Mouse (Mus musculus): ENCODE results near the gene Rab42. TPM values are rescaled to one million over a fixed set of nuclear protein-coding genes. Genes with fewer than 3 reads are reported as not detected.

Rab42 gene
- not detected for polyA plus RNA-seq (2015; fragmentation: Illumina TruSeq; extraction: RNeasy Lipid Tissue Mini Kit (QIAGEN cat#74804); ENCODE audit: insufficient read depth, low read depth, low replicate concordance)

DNA sequence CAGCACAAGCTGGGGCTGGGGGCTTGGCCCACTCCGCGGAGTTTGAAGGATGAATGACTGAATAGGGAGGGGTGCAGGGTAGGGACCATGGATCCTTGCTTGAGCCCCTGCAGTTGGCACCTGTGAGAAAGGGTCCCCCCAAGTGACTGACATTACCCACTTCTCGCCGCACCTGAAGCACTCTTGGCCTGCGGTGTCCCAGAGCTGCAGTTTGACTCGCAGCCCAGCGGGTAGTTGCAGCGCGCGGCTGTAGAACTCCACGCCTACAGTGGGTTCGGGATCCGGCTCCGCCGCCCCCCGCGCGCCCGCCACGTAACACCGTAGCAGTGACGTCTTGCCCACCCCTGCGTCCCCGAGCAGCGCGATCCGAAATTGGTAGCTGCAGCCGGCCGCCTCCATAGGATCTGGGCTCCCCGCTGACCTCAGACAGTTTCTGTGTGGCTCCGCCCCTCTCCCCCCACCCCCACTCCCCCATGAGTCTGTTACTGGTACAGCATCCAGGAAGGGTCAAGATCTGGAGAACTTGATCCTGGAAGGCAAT, at the start of gene Rab42:
Gene Rab42 (minus strand): TSS at position 447 of the 541 bp plus-strand sequence.

DNA sequence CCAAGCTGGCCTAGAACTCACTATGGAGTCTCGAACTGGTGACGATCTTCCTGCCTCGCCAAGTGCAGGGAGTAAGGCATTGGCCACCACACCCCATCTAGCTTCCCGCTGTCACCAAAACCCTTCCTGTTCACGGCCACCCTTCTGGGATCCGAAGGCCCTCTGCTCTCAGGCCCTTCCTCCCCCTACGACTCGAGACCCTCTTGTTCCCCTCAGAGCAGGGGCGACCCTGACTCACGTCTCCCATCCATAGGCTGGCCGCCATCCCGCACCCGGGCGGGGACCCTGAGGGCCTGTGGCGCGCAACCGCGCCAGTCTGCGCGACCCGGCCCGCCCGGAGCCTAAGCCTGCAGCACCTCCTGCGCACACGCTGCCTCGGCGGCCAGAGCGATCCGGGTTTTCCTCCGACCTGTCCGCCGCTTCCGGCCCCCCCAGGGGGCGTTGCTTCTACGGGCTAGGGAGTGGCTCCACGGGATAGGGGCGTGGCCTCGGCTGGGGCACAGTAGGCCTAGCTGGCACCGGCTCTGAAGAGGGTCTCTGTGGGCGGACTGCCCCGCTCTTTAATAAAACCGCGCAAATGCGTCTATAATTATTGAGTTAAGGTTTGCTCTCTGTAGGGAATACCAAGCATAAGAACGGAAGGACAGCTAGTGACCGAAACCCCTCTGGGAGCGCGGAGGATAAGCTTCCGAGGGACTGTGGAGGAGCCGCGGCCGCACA, 26.1 kb upstream of the Rab42 start, which contains the start of gene Trnau1ap:
Gene Trnau1ap (minus strand): TSS at position 424 of the 720 bp plus-strand sequence.

DNA sequence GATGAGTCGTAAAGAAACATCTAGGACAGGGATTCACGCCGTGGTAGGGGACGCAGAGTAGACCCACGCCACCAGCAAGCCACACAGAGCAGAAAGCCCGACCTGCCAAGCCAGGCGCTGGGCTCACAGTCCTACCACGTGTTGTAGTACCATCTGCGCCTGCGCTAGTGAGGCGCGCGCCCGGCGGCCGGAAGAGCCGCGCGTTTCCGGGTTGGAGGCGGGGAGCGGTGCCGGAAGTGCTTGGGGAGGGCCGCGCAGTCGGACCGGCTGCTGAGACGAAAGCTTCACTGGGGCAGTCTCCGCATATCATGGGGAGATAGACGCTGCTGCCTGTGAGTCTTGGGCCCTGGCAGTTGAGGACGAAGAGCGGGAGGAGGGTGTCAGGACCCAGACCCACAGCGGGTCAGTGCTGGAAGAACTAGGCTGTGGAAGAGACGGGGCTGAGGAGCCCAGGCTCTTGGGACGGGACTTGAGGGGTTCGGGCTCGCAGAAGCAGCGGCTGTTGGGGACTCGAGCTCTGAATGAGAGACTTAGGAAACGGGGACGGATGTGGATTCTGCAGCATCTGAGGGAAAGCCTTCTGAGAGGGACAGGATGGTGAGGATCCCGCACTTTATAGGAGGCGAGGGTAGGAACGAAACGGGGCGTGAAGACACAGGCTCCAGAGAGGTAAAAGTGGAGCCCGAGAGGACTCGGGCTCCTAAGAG, 28.9 kb downstream of the Rab42 start, which contains the start of gene Taf12:
Gene Taf12 (plus strand): TSS at position 220 of the 707 bp plus-strand sequence.

DNA sequence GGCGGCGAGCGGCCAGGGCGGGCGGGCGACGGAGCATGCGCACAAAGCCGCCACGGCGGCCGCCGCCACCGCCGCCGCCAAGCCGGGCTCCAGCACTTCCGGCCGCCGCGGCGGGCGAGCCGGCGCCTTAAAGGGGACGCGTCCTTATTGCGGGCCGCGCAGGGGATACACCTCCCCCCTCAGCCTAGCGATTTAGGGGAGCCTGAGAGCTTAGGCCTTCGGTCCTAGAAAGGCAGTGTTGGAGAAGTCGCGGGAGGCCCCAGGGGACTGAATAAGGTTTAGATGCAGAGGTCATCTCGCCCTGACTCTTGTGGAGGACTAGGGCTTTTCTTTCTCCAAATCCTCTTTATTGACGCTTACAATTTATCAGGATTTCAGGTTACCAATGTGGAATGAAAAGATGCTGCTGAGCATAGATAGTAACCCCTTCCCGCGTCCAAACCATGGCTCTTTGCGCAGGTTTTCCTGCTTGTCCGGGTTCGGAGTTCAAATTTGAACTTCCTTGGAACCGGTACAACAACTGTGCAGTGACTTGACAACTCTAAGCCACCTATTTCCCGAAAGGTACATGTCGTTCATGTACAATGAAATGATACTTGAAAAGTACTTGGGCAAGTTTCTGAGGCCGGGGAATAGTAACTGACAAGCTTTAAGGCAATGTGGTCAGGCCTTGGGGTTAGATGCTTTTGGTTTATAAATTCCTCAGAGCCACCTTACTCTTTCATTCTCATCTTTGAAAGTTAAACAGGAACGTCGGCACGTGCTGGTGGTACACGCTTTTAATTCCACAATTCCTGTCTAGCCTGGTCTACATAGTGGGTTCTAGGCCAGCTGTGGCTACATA, 41.4 kb downstream of the Rab42 start, which contains the start of gene Gmeb1:
Gene Gmeb1 (minus strand): TSS at position 89 of the 844 bp plus-strand sequence.

Other genes starting within 250 kb of the Rab42 start
- not detected for gene Gm10300, start 228.7 kb downstream of the Rab42 start, polyA plus RNA-seq (2015; fragmentation: Illumina TruSeq; extraction: RNeasy Lipid Tissue Mini Kit (QIAGEN cat#74804); ENCODE audit: insufficient read depth, low read depth, low replicate concordance)
- gene Epb41, start 228.1 kb downstream of the Rab42 start, polyA plus RNA-seq (2015; fragmentation: Illumina TruSeq; extraction: RNeasy Lipid Tissue Mini Kit (QIAGEN cat#74804); ENCODE audit: insufficient read depth, low read depth, low replicate concordance): 16.7 TPM
- gene Oprd1, start 158.9 kb downstream of the Rab42 start, polyA plus RNA-seq (2015; fragmentation: Illumina TruSeq; extraction: RNeasy Lipid Tissue Mini Kit (QIAGEN cat#74804); ENCODE audit: insufficient read depth, low read depth, low replicate concordance): not detected
- 4.1 TPM for gene Ythdf2, start 91.1 kb downstream of the Rab42 start, polyA plus RNA-seq (2015; fragmentation: Illumina TruSeq; extraction: RNeasy Lipid Tissue Mini Kit (QIAGEN cat#74804); ENCODE audit: insufficient read depth, low read depth, low replicate concordance)
- 1.8 TPM for gene Gmeb1, start 41.8 kb downstream of the Rab42 start, polyA plus RNA-seq (2015; fragmentation: Illumina TruSeq; extraction: RNeasy Lipid Tissue Mini Kit (QIAGEN cat#74804); ENCODE audit: insufficient read depth, low read depth, low replicate concordance)
- 6.4 TPM for gene Taf12, start 29.0 kb downstream of the Rab42 start, polyA plus RNA-seq (2015; fragmentation: Illumina TruSeq; extraction: RNeasy Lipid Tissue Mini Kit (QIAGEN cat#74804); ENCODE audit: insufficient read depth, low read depth, low replicate concordance)
- 18.5 TPM for gene Trnau1ap, start 26.2 kb upstream of the Rab42 start, polyA plus RNA-seq (2015; fragmentation: Illumina TruSeq; extraction: RNeasy Lipid Tissue Mini Kit (QIAGEN cat#74804); ENCODE audit: insufficient read depth, low read depth, low replicate concordance)
- gene Rcc1, start 50.2 kb upstream of the Rab42 start, polyA plus RNA-seq (2015; fragmentation: Illumina TruSeq; extraction: RNeasy Lipid Tissue Mini Kit (QIAGEN cat#74804); ENCODE audit: insufficient read depth, low read depth, low replicate concordance): 2.1 TPM
- 4.2 TPM for gene Phactr4, start 119.1 kb upstream of the Rab42 start, polyA plus RNA-seq (2015; fragmentation: Illumina TruSeq; extraction: RNeasy Lipid Tissue Mini Kit (QIAGEN cat#74804); ENCODE audit: insufficient read depth, low read depth, low replicate concordance)
- 0.83 TPM for gene Med18, start 160.5 kb upstream of the Rab42 start, polyA plus RNA-seq (2015; fragmentation: Illumina TruSeq; extraction: RNeasy Lipid Tissue Mini Kit (QIAGEN cat#74804); ENCODE audit: insufficient read depth, low read depth, low replicate concordance)
- 2.7 TPM for gene Sesn2, start 207.1 kb upstream of the Rab42 start, polyA plus RNA-seq (2015; fragmentation: Illumina TruSeq; extraction: RNeasy Lipid Tissue Mini Kit (QIAGEN cat#74804); ENCODE audit: insufficient read depth, low read depth, low replicate concordance)
- 63.2 TPM for gene Atpif1, start 230.3 kb upstream of the Rab42 start, polyA plus RNA-seq (2015; fragmentation: Illumina TruSeq; extraction: RNeasy Lipid Tissue Mini Kit (QIAGEN cat#74804); ENCODE audit: insufficient read depth, low read depth, low replicate concordance)
- gene Dnajc8, start 232.2 kb upstream of the Rab42 start, polyA plus RNA-seq (2015; fragmentation: Illumina TruSeq; extraction: RNeasy Lipid Tissue Mini Kit (QIAGEN cat#74804); ENCODE audit: insufficient read depth, low read depth, low replicate concordance): 25.6 TPM

Data from pancreas, adult 10 weeks (tissue).